Mouse (Mus musculus): ENCODE results near the gene Foxf1.
A peak's percentile ranks its signal among the peaks of the same experiment; 100 is the strongest.

Gene Foxf1

GRCm38 (mm10) chr8:121082218-121083092, 1.7 kb upstream of the Foxf1 start:
- no peak for DNase-seq (ENCODE audit: low spot score)

GRCm38 (mm10) chr8:121083093-121083935, 872 bp upstream of the Foxf1 start:
- DNase-seq (ENCODE audit: low spot score): peak; percentile 70

GRCm38 (mm10) chr8:121083936-121084209, 313 bp upstream of the Foxf1 start:
- DNase-seq (ENCODE audit: low spot score): no peak

GRCm38 (mm10) chr8:121085011-121085410, 825 bp downstream of the Foxf1 start:
- DNase-seq (ENCODE audit: low spot score): no peak

- no peak for DNase-seq (ENCODE audit: low spot score)
These were observed 1.4 kb downstream of the Foxf1 start for GRCm38 (mm10) chr8:121085561-121085960.

GRCm38 (mm10) chr8:121086004-121086900, 2.1 kb downstream of the Foxf1 start:
- DNase-seq (ENCODE audit: low spot score): no peak

GRCm38 (mm10) chr8:121088281-121088680, 4.1 kb downstream of the Foxf1 start:
- no peak for DNase-seq (ENCODE audit: low spot score)

- no peak for DNase-seq (ENCODE audit: low spot score)
These were observed 4.9 kb downstream of the Foxf1 start for GRCm38 (mm10) chr8:121088871-121089630.

GRCm38 (mm10) chr8:121089631-121090380, 5.6 kb downstream of the Foxf1 start:
- DNase-seq (ENCODE audit: low spot score): no peak

- DNase-seq (ENCODE audit: low spot score): no peak
These were observed 6.5 kb downstream of the Foxf1 start for GRCm38 (mm10) chr8:121090716-121091115.

GRCm38 (mm10) chr8:121092141-121092540, 8.0 kb downstream of the Foxf1 start:
- no peak for DNase-seq (ENCODE audit: low spot score)

- peak; percentile 89 for DNase-seq (ENCODE audit: low spot score)
These were observed 8.4 kb downstream of the Foxf1 start for GRCm38 (mm10) chr8:121092627-121093026.

- DNase-seq (ENCODE audit: low spot score): no peak
These were observed 9.3 kb downstream of the Foxf1 start for GRCm38 (mm10) chr8:121093496-121093895.

GRCm38 (mm10) chr8:121104049-121104818, 20.0 kb downstream of the Foxf1 start:
- DNase-seq (ENCODE audit: low spot score): peak; percentile 78

- DNase-seq (ENCODE audit: low spot score): peak; percentile 99
These were observed 23.8 kb downstream of the Foxf1 start, which contains the start of gene Mthfsd for GRCm38 (mm10) chr8:121107668-121108656. Gene Mthfsd, minus strand, starts transcription at chr8:121108392.

GRCm38 (mm10) chr8:121108657-121109056, 24.5 kb downstream of the Foxf1 start:
- DNase-seq (ENCODE audit: low spot score): no peak

GRCm38 (mm10) chr8:121111145-121111907, 27.1 kb downstream of the Foxf1 start:
- no peak for DNase-seq (ENCODE audit: low spot score)

GRCm38 (mm10) chr8:121113261-121113660, 29.1 kb downstream of the Foxf1 start:
- peak; percentile 97 for DNase-seq (ENCODE audit: low spot score)

All from urinary bladder, postnatal 25 days (tissue).